Mouse (Mus musculus) heart, embryonic 16.5 days (tissue): ENCODE data around the gene Pank2. TPM values are rescaled to one million over a fixed set of nuclear protein-coding genes. Genes with fewer than 3 reads are reported as not detected.
"Not testable (repeated sequence)": the region's sequence is repeated elsewhere in the genome, so short reads cannot be mapped to it uniquely, and the experiment has no call there.

Experiments
- ATAC-seq: fragments of 200-750 bp; cut with Nextera tagmentation; replicated peaks from 2 replicates; pipeline ENCODE4 v1.8.0; 2017; ENCODE audit warnings: moderate number of reproducible peaks; ENCODE audit not compliant: insufficient read depth, low FRiP score; ENCODE audit errors: extremely low read depth
- H3K27ac ChIP-seq: fragments of 300-500 bp; sonication (generic); 2 replicates; pipeline ENCODE4 v1.5.1; 2014; ENCODE audit warnings: mild to moderate bottlenecking, low read length, control low read depth, moderate library complexity
- H3K27me3 ChIP-seq: fragments of 300-500 bp; sonication (generic); 2 replicates; pipeline ENCODE4 v1.6.1; 2014; ENCODE audit warnings: low read length, mixed read lengths; ENCODE audit not compliant: control insufficient read depth, insufficient read depth
- H3K36me3 ChIP-seq: fragments of 300-500 bp; sonication (generic); 2 replicates; pipeline ENCODE4 v1.6.1; 2014; ENCODE audit not compliant: control insufficient read depth, insufficient read depth
- H3K4me1 ChIP-seq: fragments of 300-500 bp; sonication (generic); 2 replicates; pipeline ENCODE4 v1.6.1; 2014; ENCODE audit warnings: low read length, mixed read lengths; ENCODE audit not compliant: control insufficient read depth, insufficient read depth
- H3K4me2 ChIP-seq: fragments of 300-500 bp; sonication (generic); 2 replicates; pipeline ENCODE4 v1.6.1; 2014; ENCODE audit warnings: low read depth, mild to moderate bottlenecking, control low read depth, low read length
- H3K4me3 ChIP-seq: fragments of 300-500 bp; sonication (generic); 2 replicates; pipeline ENCODE4 v1.5.1; 2014; ENCODE audit warnings: mild to moderate bottlenecking, control low read depth, low read length
- H3K9ac ChIP-seq: fragments of 300-500 bp; sonication (generic); 2 replicates; pipeline ENCODE4 v1.6.1; 2014; ENCODE audit warnings: low read length, control low read depth
- H3K9me3 ChIP-seq: fragments of 300-500 bp; sonication (generic); replicated peaks from 2 replicates; pipeline ENCODE4 v1.6.1; 2016; ENCODE audit warnings: low read length; ENCODE audit not compliant: control insufficient read depth
- WGBS: fragments of 180-500 bp; shearing (Covaris S2); extraction: QIAGEN DNeasy Blood & Tissue Kit; methylation state at CpG from one replicate; pipeline ENCODE4 v1.1.7; 2014; 5-methylcytosine and 5-hydroxymethylcytosine counted together
- polyA plus RNA-seq: library from polyadenylated mRNA; unstranded; fragments of >200 nt; fragmentation: Nextera tagmentation; extraction: Ambion mirVana; gene quantifications from 2 replicates; pipeline ENCODE4 v1.2.1, GENCODE M21; 2015

Gene Pank2
- polyA plus RNA-seq, 1 experiment from 2014 or later = 22.9 TPM

DNA sequence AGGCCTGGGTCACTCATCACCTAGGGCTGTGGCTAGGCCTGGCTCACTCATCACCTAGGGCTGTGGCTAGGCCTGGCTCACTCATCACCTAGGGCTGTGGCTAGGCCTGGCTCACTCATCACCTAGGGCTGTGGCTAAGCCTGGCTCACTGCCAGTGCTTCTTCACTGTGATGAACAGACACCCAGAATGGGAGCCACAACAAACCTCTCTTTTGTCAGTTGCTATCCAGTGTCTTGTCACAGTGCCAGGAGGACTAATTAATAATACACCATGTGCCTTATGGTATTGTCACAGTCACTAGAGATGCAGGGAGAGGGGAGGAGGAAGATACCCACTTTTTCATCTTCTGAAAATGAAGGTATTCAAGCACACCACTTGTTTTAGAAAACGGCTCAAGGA, 42.9 kb downstream of the Pank2 start:
- WGBS = 93% methylated on average over 1 of the region's 1 CpGs
- not testable (repeated sequence) for H3K4me1 ChIP-seq, H3K36me3 ChIP-seq, ATAC-seq, H3K4me3 ChIP-seq, H3K4me2 ChIP-seq, H3K27ac ChIP-seq, H3K9me3 ChIP-seq, H3K9ac ChIP-seq, H3K27me3 ChIP-seq

GRCm38 (mm10) chr2:131307391-131307790, 45.1 kb downstream of the Pank2 start:
- no peaks in the 10 kb centered on the region for H3K4me1 ChIP-seq
- no peaks in the 10 kb centered on the region for H3K9me3 ChIP-seq
- no peak overlapping the region for H3K4me2 ChIP-seq
- no peak overlapping the region for H3K4me3 ChIP-seq
- WGBS = 88% methylated on average over 5 of the region's 5 CpGs
- no peak for ATAC-seq
- H3K27me3 ChIP-seq = no peaks in the 10 kb centered on the region
- H3K9ac ChIP-seq = no peak overlapping the region
- H3K36me3 ChIP-seq = peaks cover 7% of the 10 kb centered on the region
- no peak overlapping the region for H3K27ac ChIP-seq

DNA sequence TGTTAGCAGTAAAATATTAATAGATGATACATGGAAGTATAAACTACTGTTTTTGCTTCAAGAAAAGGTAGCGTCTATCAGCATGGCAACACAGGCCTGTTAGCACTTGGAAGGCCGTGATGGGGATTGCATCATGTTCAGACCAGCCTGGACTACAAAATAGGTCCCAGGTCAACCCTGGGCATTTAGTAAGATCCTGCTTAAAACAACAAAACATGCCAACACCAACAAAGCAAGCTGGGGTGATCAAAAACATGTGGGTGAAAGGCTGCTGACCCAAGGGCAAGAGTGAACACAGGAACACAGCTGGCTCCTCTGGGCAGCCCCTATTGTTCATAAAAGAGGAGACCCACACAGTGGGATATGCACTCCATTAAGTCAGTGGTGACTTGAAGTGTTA, 45.5 kb downstream of the Pank2 start:
- Histone ChIP-seq H3K36me3 (peaks cover 6% of the 10 kb centered on the region), H3K4me3 (no peak overlapping the region), H3K4me1 (no peaks in the 10 kb centered on the region), H3K9ac (no peak overlapping the region), H3K27ac (no peak overlapping the region), H3K9me3 (no peaks in the 10 kb centered on the region), H3K4me2 (no peak overlapping the region), H3K27me3 (no peaks in the 10 kb centered on the region)
- no peak for ATAC-seq
- whole genome bisulfite sequencing = 84% methylated on average over 2 of the region's 2 CpGs

DNA sequence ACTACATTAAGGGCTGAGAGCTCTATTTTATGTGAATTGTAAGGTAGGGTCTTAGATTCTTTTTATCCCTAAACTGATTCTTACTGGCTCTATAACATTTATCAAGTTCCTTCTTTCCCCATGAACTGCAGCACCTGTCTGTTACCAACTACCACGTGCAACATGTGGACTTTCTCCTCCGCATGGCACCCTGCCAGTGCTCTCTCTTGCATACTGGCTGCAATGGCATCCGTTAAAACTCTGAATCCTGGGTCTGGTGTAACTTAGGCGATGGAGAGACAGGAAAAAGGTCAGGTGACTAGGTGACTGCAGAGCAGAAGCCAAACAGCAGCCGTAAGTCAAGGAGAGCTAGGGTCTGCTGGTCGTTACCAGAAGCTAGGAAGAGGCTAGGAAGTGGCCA, 47.0 kb downstream of the Pank2 start:
- ATAC-seq = no peak
- Histone ChIP-seq H3K4me3 (no peak overlapping the region), H3K4me1 (no peaks in the 10 kb centered on the region), H3K27me3 (no peaks in the 10 kb centered on the region), H3K27ac (no peak overlapping the region), H3K4me2 (no peak overlapping the region), H3K36me3 (peaks cover 2% of the 10 kb centered on the region; the same call in 1 of the 2 replicates), H3K9ac (no peak overlapping the region), H3K9me3 (no peaks in the 10 kb centered on the region)
- 49% methylated on average over 6 of the region's 6 CpGs for WGBS

DNA sequence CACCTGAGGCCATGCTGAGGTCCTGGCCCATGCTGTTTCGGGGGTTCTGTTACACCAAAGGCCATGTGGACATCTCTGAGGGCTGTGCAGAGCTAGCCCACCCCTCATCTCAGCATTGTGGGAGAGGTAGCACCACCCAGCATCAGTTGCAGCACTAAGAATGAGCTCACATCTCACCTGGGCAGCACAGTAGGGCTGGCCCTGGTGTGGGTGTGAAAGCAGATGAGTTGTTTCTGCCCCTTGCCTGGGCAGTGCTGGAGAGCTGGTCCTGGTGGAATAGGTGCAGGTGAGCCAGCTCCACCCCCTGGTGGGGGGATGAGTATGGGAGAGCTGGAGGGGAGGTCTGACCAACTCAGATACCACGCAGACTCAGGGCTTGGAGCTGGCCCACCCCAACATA, 53.9 kb downstream of the Pank2 start:
- Histone ChIP-seq H3K27me3 (no peaks in the 10 kb centered on the region), H3K4me2 (no peak overlapping the region), H3K36me3 (no peaks in the 10 kb centered on the region), H3K4me1 (no peaks in the 10 kb centered on the region; the same call in 1 of the 2 replicates), H3K9ac (no peak overlapping the region), H3K9me3 (peaks cover 3% of the 10 kb centered on the region; the same call in 1 of the 2 replicates), H3K4me3 (no peak overlapping the region), H3K27ac (no peak overlapping the region)
- no peak for ATAC-seq
- WGBS = 74% methylated on average over 2 of the region's 2 CpGs

DNA sequence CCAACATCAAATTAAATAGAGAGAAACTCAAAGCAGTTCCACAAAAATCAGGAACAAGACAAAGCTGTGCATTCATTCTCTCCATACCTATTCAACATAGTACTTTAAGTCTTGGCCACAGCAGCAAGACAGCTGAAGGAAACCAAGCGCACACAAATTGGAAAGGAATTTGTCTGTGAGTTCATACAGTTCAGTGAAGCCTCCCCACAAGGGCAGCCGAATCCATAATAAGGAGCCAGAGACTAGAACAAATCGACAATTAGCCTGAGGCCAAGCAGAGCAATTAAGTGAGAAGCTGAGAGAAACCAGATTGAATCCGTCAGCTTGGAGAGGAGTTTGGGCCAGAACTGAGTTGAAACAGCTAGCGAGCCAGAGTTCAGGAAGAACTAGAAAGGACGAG, 57.1 kb downstream of the Pank2 start:
- no peak overlapping the region for H3K9ac ChIP-seq
- no peak overlapping the region for H3K4me3 ChIP-seq
- no peaks in the 10 kb centered on the region for H3K36me3 ChIP-seq
- no peak overlapping the region for H3K4me2 ChIP-seq
- WGBS = 87% methylated on average over 6 of the region's 6 CpGs
- H3K4me1 ChIP-seq = no peaks in the 10 kb centered on the region; the same call in 1 of the 2 replicates
- ATAC-seq = no peak
- H3K27me3 ChIP-seq = no peaks in the 10 kb centered on the region
- peaks cover 3% of the 10 kb centered on the region; the same call in 1 of the 2 replicates for H3K9me3 ChIP-seq
- H3K27ac ChIP-seq = no peak overlapping the region

- not testable (repeated sequence) for H3K27me3 ChIP-seq, H3K4me1 ChIP-seq, H3K4me2 ChIP-seq, H3K36me3 ChIP-seq, H3K4me3 ChIP-seq, H3K9me3 ChIP-seq, H3K27ac ChIP-seq, H3K9ac ChIP-seq
- 0 out of 2 replicates have a peak, but pooled peaks have one; percentile 18 for ATAC-seq
- 17% methylated on average over 3 of the region's 3 CpGs for WGBS
Observed at GRCm38 (mm10) chr2:131321192-131321591, 58.9 kb downstream of the Pank2 start.

DNA sequence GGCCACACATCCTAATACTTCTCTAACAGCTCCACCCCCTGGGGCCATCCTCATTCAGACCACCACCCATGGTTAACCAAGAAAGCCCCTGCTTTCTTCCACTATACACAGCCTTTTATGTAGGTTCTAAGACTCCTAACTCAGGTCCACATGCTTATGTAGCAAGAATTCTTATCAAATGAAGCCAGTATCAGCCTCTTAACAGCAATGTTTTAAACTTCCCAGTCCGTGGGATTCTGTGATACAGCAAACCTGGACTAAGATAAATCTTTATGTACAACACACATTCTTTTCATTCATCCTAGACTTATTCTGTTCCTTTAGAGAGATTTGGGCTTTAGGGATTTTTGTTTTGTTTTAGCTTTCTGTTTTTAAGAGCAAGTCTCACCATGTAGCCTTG, 61.4 kb downstream of the Pank2 start:
- ATAC-seq = no peak
- Histone ChIP-seq H3K4me1 (peaks cover 2% of the 10 kb centered on the region; the same call in 1 of the 2 replicates), H3K9ac (no peak overlapping the region), H3K27me3 (no peaks in the 10 kb centered on the region), H3K36me3 (no peaks in the 10 kb centered on the region), H3K9me3 (no peaks in the 10 kb centered on the region), H3K4me2 (no peak overlapping the region), H3K4me3 (no peak overlapping the region), H3K27ac (no peak overlapping the region)
- 28% methylated on average over 1 of the region's 1 CpGs for WGBS

DNA sequence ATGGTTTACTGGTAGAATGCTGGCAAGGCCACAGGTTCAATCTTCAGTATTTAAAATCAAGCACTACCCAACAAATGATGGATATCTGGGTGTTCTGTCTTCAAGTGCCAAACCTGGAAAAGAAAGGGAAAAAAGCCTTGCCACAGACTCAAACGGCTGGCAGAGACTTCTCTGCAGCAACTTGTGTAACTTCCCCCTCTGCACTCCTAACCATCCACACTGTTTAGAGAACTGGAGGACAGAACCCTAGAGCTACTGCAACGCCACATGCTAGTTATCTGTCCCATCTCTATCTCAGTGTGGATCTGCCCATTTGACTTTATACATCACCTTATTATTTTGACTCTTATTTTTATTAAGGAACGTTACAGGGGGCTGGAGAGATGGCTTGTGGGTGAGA, 63.7 kb downstream of the Pank2 start:
- Histone ChIP-seq H3K4me1 (peaks cover 2% of the 10 kb centered on the region; the same call in 1 of the 2 replicates), H3K36me3 (no peaks in the 10 kb centered on the region), H3K4me3 (no peak overlapping the region), H3K4me2 (no peak overlapping the region), H3K27me3 (no peaks in the 10 kb centered on the region), H3K9ac (no peak overlapping the region), H3K27ac (no peak overlapping the region), H3K9me3 (no peaks in the 10 kb centered on the region)
- ATAC-seq = no peak
- 44% methylated on average over 3 of the region's 3 CpGs for WGBS
